Mouse (Mus musculus) myocyte (in vitro differentiated cells): ENCODE data around the gene Cdc6.

Source experiments
- MAX ChIP-seq: IDR thresholded peaks from one replicate; pipeline ENCODE4 v1.6.1; 2011; ENCODE audit warnings: low read depth, mild to moderate bottlenecking, control low read depth
- MYOD1 ChIP-seq, 3 experiments: IDR thresholded peaks; one replicate each; pipeline ENCODE4 v1.6.1; 2011; ENCODE audit warnings: control low read depth in 2 of 3, low read depth in 2 of 3, mild to moderate bottlenecking in 2 of 3, moderate library complexity in 1 of 3; ENCODE audit not compliant: insufficient read length in 2 of 3, control insufficient read depth in 1 of 3
- POLR2A ChIP-seq: IDR thresholded peaks from one replicate; pipeline ENCODE4 v1.6.1; 2011; ENCODE audit warnings: low read depth, mild to moderate bottlenecking, control low read depth, moderate library complexity; ENCODE audit not compliant: insufficient read length
- POLR2AphosphoS2 ChIP-seq: IDR thresholded peaks from one replicate; pipeline ENCODE4 v1.6.1; 2011; ENCODE audit warnings: low read depth, control low read depth; ENCODE audit not compliant: insufficient read length
- SRF ChIP-seq: IDR thresholded peaks from one replicate; pipeline ENCODE4 v1.6.1; 2011; ENCODE audit warnings: low read depth; ENCODE audit not compliant: control insufficient read depth, insufficient read length
- TCF3 ChIP-seq: IDR thresholded peaks from one replicate; pipeline ENCODE4 v1.6.1; 2011; ENCODE audit warnings: low read depth, control low read depth; ENCODE audit not compliant: insufficient read length

- TF ChIP-seq SRF (no peak), MYOD1 (IDR thresholded peaks at IDR 0.05; ENCODE audit: control insufficient read depth in 1 of 3, insufficient read length in 2 of 3, low read depth in 2 of 3) (no peak), POLR2A (no peak), POLR2AphosphoS2 (peak; percentile 52), MAX (no peak), TCF3 (no peak)
Measured at GRCm38 (mm10) chr11:98961051-98961592, 53.5 kb downstream of the Cdc6 start.
